Mouse (Mus musculus) E14TG2a.4 (cell line): ENCODE measurements around the gene Sec14l2.

Experiments used
- CTCF ChIP-seq: conservative IDR thresholded peaks from 2 replicates; pipeline ENCODE4 v1.5.1; 2014; ENCODE audit warnings: low read length
- NANOG ChIP-seq: IDR thresholded peaks from 2 replicates; pipeline ENCODE4 v1.6.1; 2014; ENCODE audit warnings: borderline replicate concordance, low read length, mixed read lengths
- POU5F1 ChIP-seq: IDR thresholded peaks from 2 replicates; pipeline ENCODE4 v1.6.1; 2014; ENCODE audit warnings: low read length, borderline replicate concordance

DNA sequence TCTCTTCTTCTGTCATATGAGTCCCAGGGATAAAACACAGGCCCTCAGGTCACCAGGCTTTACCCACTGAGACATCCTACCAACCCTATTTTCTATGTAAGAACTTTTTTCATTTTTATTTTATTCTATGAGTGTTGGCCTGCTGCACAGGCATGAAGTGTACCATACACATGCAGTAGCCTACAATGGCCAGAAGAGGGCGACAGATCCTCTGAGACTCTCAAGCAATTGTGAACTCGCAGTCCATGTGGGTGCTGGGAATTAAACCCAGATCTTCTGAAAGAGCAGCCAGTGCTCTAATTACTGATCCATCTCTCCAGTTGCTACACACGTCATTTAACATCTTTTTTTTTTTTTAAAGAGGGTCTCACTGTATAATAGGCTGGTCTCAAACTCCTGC is 10.2 kb upstream of the Sec14l2 start:
- peak; percentile 88 for TF ChIP-seq CTCF
- TF ChIP-seq POU5F1, result no peak
- no peak for TF ChIP-seq NANOG
